Mouse (Mus musculus) kidney, adult 2 months (tissue): ENCODE measurements around the gene Nhej1.

Experiments
- CTCF ChIP-seq: fragments of 200-500 bp; conservative IDR thresholded peaks from 2 replicates; pipeline ENCODE4 v1.5.1; 2011; ENCODE audit warnings: low read depth, mild to moderate bottlenecking, control low read depth, low read length, moderate library complexity, mixed read lengths; ENCODE audit not compliant: insufficient read depth, insufficient read length
- POLR2A ChIP-seq: fragments of 200-500 bp; IDR thresholded peaks from one replicate; pipeline ENCODE4 v1.6.1; 2011; ENCODE audit warnings: low read depth, low read length, control low read depth

- no peak for TF ChIP-seq POLR2A
- TF ChIP-seq CTCF, result no peak
These were observed 15.7 kb upstream of the Nhej1 start for GRCm38 (mm10) chr1:75140601-75141190.
